Comparison of ENCODE assay signal across 10 mouse cellular contexts in genomic region chr6:56901336-56901735, GRCm38 (mm10). TPM values are rescaled to one million over a fixed set of nuclear protein-coding genes. Genes with fewer than 3 reads are reported as not detected.
DNase-seq lines count a peak whose midpoint lies in the region; ATAC-seq and TF ChIP-seq lines count a peak whose summit lies in the region.
"Had no signal": no experiment of that assay in that cellular context is flagged by ENCODE, and none has a peak within 500 bp of the region (broad histone marks: within the 10 kb centered on the region; RNA-seq: fewer than 3 reads in every experiment).

No protein-coding gene starts in this region.

- peak overlapping the region; percentile 40 for H3K4me3 ChIP-seq in heart, embryonic 11.5 days (ENCODE audit: low read depth, low read length)
- H3K4me3 ChIP-seq in spleen, adult 2 months (ENCODE audit: extremely low read depth, insufficient read depth, insufficient read length) = peak overlapping the region; percentile 33; the same call in 1 of the 2 replicates
- H3K4me3 ChIP-seq in liver, embryonic 13.5 days (replicated peaks) = peak overlapping the region; percentile 58
- no peak overlapping the region for H3K4me3 ChIP-seq in thymus, adult 2 months (ENCODE audit: control insufficient read depth, insufficient read depth, low read length)
- no peak overlapping the region for H3K4me3 ChIP-seq in hindbrain, embryonic 12.5 days

- no peak for TF ChIP-seq POLR2A in spleen, adult 2 months (IDR thresholded peaks at IDR 0.05; ENCODE audit: low read depth, low read length)
- TF ChIP-seq POLR2A in thymus, adult 2 months (IDR thresholded peaks at IDR 0.05; ENCODE audit: control insufficient read depth, extremely low read depth, insufficient read depth, low read length, poor library complexity) = no peak

- no peak for DNase-seq in heart, adult 9 months (ENCODE audit: low spot score in 2 of 2)
- DNase-seq in spleen, adult 2 months (ENCODE audit: low read depth in 1 of 2, low spot score in 2 of 2) = no peak
- no peak for DNase-seq in spleen, adult 12 weeks (ENCODE audit: low spot score)
- no peak for DNase-seq in liver, embryonic 13.5 days
- no peak for DNase-seq in thymus, adult 2 months
- DNase-seq in cerebellum, adult 11 months = no peak

- peak overlapping the region; percentile 66 for H3K4me2 ChIP-seq in heart, embryonic 11.5 days
- H3K4me2 ChIP-seq in liver, embryonic 13.5 days = peak overlapping the region; percentile 82
- H3K4me2 ChIP-seq in hindbrain, embryonic 12.5 days (replicated peaks) = no peak overlapping the region

- 73% methylated on average over 3 of the region's 3 CpGs for WGBS in heart, embryonic 11.5 days (ENCODE audit: insufficient replicate concordance)
- 31% methylated on average over 3 of the region's 3 CpGs for WGBS in spleen, adult 2 months
- 48% methylated on average over 3 of the region's 3 CpGs for WGBS in liver, embryonic 13.5 days (ENCODE audit: insufficient replicate concordance)
- 50% methylated on average over 3 of the region's 3 CpGs for WGBS in thymus, adult 2 months
- 74% methylated on average over 3 of the region's 3 CpGs for WGBS in hindbrain, embryonic 12.5 days

- peaks cover 28% of the 10 kb centered on the region for H3K4me1 ChIP-seq in heart, embryonic 11.5 days (ENCODE audit: control insufficient read depth, insufficient read depth, low read length)
- no peaks in the 10 kb centered on the region for H3K4me1 ChIP-seq in spleen, adult 2 months (ENCODE audit: control insufficient read depth, insufficient read depth, insufficient read length)
- H3K4me1 ChIP-seq in liver, embryonic 13.5 days (replicated peaks) = peaks cover 87% of the 10 kb centered on the region
- H3K4me1 ChIP-seq in thymus, adult 2 months (replicated peaks; ENCODE audit: control insufficient read depth, insufficient read depth, low read length) = peaks cover 4% of the 10 kb centered on the region; the same call in 1 of the 2 replicates
- peaks cover 18% of the 10 kb centered on the region for H3K4me1 ChIP-seq in hindbrain, embryonic 12.5 days

- H3K27me3 ChIP-seq in heart, embryonic 11.5 days (ENCODE audit: control insufficient read depth, insufficient read depth, low read length) = no peaks in the 10 kb centered on the region
- H3K27me3 ChIP-seq in spleen, adult 2 months (ENCODE audit: control insufficient read depth, insufficient read depth, low read length) = no peaks in the 10 kb centered on the region
- no peaks in the 10 kb centered on the region for H3K27me3 ChIP-seq in liver, embryonic 13.5 days
- H3K27me3 ChIP-seq in thymus, adult 2 months (ENCODE audit: control insufficient read depth, insufficient read depth, low read length) = no peaks in the 10 kb centered on the region
- H3K27me3 ChIP-seq in hindbrain, embryonic 12.5 days = no peaks in the 10 kb centered on the region
- H3K27me3 ChIP-seq: lung, embryonic 15.5 days had no signal

- no peak overlapping the region for H3K27ac ChIP-seq in heart, embryonic 11.5 days (ENCODE audit: low read depth, low read length)
- H3K27ac ChIP-seq in spleen, adult 2 months (ENCODE audit: insufficient read depth, low read length) = no peak overlapping the region
- peak overlapping the region; percentile 98 for H3K27ac ChIP-seq in liver, embryonic 13.5 days
- H3K27ac ChIP-seq in thymus, adult 2 months (ENCODE audit: control insufficient read depth, insufficient read depth, low read length) = no peak overlapping the region
- H3K27ac ChIP-seq in hindbrain, embryonic 12.5 days = no peak overlapping the region

- no peaks in the 10 kb centered on the region for H3K36me3 ChIP-seq in heart, embryonic 11.5 days (ENCODE audit: control insufficient read depth, insufficient read depth, low read length)
- H3K36me3 ChIP-seq in spleen, adult 2 months (ENCODE audit: control insufficient read depth, insufficient read depth, low read length) = peaks cover 2% of the 10 kb centered on the region; the same call in 1 of the 2 replicates
- peaks cover 12% of the 10 kb centered on the region for H3K36me3 ChIP-seq in liver, embryonic 13.5 days
- no peaks in the 10 kb centered on the region for H3K36me3 ChIP-seq in thymus, adult 2 months (ENCODE audit: control insufficient read depth, insufficient read depth, low read length)
- no peaks in the 10 kb centered on the region for H3K36me3 ChIP-seq in hindbrain, embryonic 12.5 days
- H3K36me3 ChIP-seq: lung, embryonic 15.5 days had no signal

- no peak for ATAC-seq in heart, embryonic 11.5 days (replicated peaks; ENCODE audit: insufficient number of reproducible peaks, low FRiP score, low TSS enrichment)
- no peak for ATAC-seq in liver, embryonic 13.5 days (ENCODE audit: low read depth)
- no peak for ATAC-seq in hindbrain, embryonic 12.5 days (ENCODE audit: low FRiP score)
- ATAC-seq: forebrain, embryonic 14.5 days had no signal

- H3K9ac ChIP-seq in heart, embryonic 11.5 days (ENCODE audit: low read depth, low read length) = no peak overlapping the region
- peak overlapping the region; percentile 76 for H3K9ac ChIP-seq in liver, embryonic 13.5 days
- H3K9ac ChIP-seq in hindbrain, embryonic 12.5 days = no peak overlapping the region
- H3K9ac ChIP-seq: lung, embryonic 15.5 days had no signal

- TF ChIP-seq CTCF in spleen, adult 2 months (IDR thresholded peaks at IDR 0.05; ENCODE audit: extremely low read depth, insufficient read depth, insufficient read length, insufficient replicate concordance) = no peak
- no peak for TF ChIP-seq CTCF in thymus, adult 2 months (IDR thresholded peaks at IDR 0.05; ENCODE audit: borderline replicate concordance, control insufficient read depth, extremely low read depth, insufficient read depth, low read length, poor library complexity)

- H3K9me3 ChIP-seq in heart, embryonic 11.5 days (replicated peaks; ENCODE audit: control insufficient read depth, low read length) = no peaks in the 10 kb centered on the region
- H3K9me3 ChIP-seq in liver, embryonic 13.5 days (replicated peaks) = no peaks in the 10 kb centered on the region
- no peaks in the 10 kb centered on the region for H3K9me3 ChIP-seq in hindbrain, embryonic 12.5 days (replicated peaks)
- H3K9me3 ChIP-seq: lung, embryonic 15.5 days had no signal

RNA-seq across cellular contexts. Expression of gene Nt5c3, which starts 22.4 kb away (rescaled TPM):
- 79.1 and 82.5 TPM in 2 replicates for polyA plus RNA-seq in heart, embryonic 11.5 days (2014; fragmentation: Nextera tagmentation; extraction: Ambion mirVana)
- polyA plus RNA-seq in spleen, adult 2 months (2012; rRNA removed) = 7.8 and 10.4 TPM in 2 replicates
- polyA plus RNA-seq in liver, embryonic 13.5 days (2015; fragmentation: Nextera tagmentation; extraction: Ambion mirVana) = 244 and 274 TPM in 2 replicates
- 9.5 and 9.6 TPM in 2 replicates for polyA plus RNA-seq in thymus, adult 2 months (2012; rRNA removed)
- 102 and 106 TPM in 2 replicates for polyA plus RNA-seq in hindbrain, embryonic 12.5 days (2016; fragmentation: Nextera tagmentation; extraction: Ambion mirVana)

RNA-seq across cellular contexts. Expression of gene Vmn1r4, which starts 22.5 kb away (rescaled TPM):
- 0.20 and 0.21 TPM in 2 replicates for polyA plus RNA-seq in heart, embryonic 11.5 days (2014; fragmentation: Nextera tagmentation; extraction: Ambion mirVana)
- polyA plus RNA-seq in spleen, adult 2 months (2012; rRNA removed) = 0.05 TPM in 1 of 2 replicates, not detected in the other
- 0.15 and 0.19 TPM in 2 replicates for polyA plus RNA-seq in liver, embryonic 13.5 days (2015; fragmentation: Nextera tagmentation; extraction: Ambion mirVana)
- 0.05 and 0.18 TPM in 2 replicates for polyA plus RNA-seq in thymus, adult 2 months (2012; rRNA removed)
- polyA plus RNA-seq in hindbrain, embryonic 12.5 days (2016; fragmentation: Nextera tagmentation; extraction: Ambion mirVana) = 0.27 and 0.36 TPM in 2 replicates

Comparison
In these comparisons a context has a peak if more than half of its experiments do, and no peak if none do; other contexts are left out.
1. H3K4me3 ChIP-seq: peak in heart, embryonic 11.5 days (single experiment), spleen, adult 2 months (single experiment) and liver, embryonic 13.5 days (single experiment); none in thymus, adult 2 months (single experiment) and hindbrain, embryonic 12.5 days (single experiment).